Mouse (Mus musculus) bone marrow macrophage, adult 2 months (primary cell): ENCODE results near the gene Skiv2l.

Experiments
- CTCF ChIP-seq: IDR thresholded peaks from 2 replicates; pipeline ENCODE4 v1.5.1; 2012; ENCODE audit warnings: low read depth, mild to moderate bottlenecking, low read length, moderate library complexity
- POLR2A ChIP-seq: IDR thresholded peaks from 2 replicates; pipeline ENCODE4 v1.6.1; 2012; ENCODE audit warnings: mild to moderate bottlenecking, low read depth, low read length, borderline replicate concordance

- TF ChIP-seq CTCF, result no peak
- no peak for TF ChIP-seq POLR2A
Observed at GRCm38 (mm10) chr17:34890074-34890743, 40.2 kb upstream of the Skiv2l start.
